Mouse (Mus musculus): ENCODE results near the gene Cox8c.

The Cox8c gene

GRCm38 (mm10) chr12:102899091-102899490, at the start of gene Cox8c:
Gene Cox8c, plus strand, starts transcription at chr12:102899316.
- no peak for DNase-seq (ENCODE audit: low read depth)

DNA sequence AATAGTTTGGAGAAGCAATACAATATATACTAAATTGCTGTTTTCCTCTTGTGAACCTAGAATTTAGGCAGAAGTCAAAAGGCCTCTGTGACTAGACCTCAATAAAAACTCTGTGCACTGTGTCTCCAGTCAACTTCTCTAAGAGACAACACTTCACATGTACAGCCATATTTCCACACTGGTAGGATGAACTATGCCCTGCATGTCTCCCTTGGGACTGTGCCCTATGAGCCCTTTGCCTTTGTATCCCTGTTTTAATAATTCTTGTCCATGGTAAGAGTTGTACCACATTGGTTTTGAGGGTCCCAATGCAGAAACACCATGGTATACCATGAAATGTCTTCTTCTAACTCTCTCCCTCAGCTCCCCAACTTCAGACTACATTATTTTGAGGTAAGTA, 38.3 kb upstream of the Cox8c start:
- DNase-seq (ENCODE audit: low read depth): no peak

DNA sequence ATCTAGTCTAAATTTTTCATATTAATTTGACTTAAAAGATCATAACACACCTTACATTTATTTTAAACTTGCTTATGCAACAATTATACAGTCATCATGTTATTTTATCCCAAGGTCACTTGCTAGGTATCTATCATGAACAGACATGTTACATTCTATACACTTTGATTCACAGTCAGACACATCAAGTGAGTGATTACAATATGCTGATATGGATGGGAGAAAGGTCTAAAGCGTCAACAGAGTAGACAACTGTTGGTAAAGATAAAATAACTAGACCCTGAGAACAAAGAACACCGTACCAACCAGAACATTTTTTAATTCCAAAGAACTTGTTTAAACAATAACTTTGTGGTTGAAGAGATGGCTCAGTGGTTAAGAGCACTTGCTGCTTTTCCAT, 29.3 kb upstream of the Cox8c start:
- no peak for DNase-seq (ENCODE audit: low read depth)

- DNase-seq (ENCODE audit: low read depth): peak; percentile 11
Observed at GRCm38 (mm10) chr12:102870527-102870926, 28.6 kb upstream of the Cox8c start.

GRCm38 (mm10) chr12:102877301-102878030, 21.6 kb upstream of the Cox8c start:
- DNase-seq (ENCODE audit: low read depth): peak; percentile 67

- peak; percentile 98 for DNase-seq (ENCODE audit: low read depth)
Observed at GRCm38 (mm10) chr12:102878031-102878823, 20.9 kb upstream of the Cox8c start, which contains the start of gene Btbd7. Gene Btbd7, minus strand, starts transcription at chr12:102878471.

- peak; percentile 51 for DNase-seq (ENCODE audit: low read depth)
Observed at GRCm38 (mm10) chr12:102878901-102879300, 20.2 kb upstream of the Cox8c start.

DNA sequence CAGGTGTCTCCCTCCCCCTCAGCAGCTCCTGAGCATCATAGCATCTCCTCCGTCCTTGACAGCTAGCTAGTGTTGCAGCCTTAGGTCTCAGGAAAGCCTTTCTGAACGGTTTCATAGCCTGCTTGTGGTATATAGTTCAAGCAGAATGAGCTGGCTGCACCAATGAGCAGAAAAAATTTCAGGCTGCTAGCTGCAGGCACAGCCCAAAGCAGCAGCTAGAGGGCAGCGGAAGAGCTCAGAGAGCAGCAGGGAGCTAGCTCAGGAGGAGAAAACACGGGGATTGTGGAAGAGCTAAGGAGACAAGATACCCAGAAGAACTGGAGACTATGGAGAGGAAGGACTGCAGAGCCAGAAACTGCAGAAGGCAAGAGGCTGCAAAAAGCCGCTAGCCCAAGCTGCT, 13.4 kb upstream of the Cox8c start:
- peak; percentile 68 for DNase-seq (ENCODE audit: low read depth)

GRCm38 (mm10) chr12:102887366-102887765, 11.8 kb upstream of the Cox8c start:
- DNase-seq (ENCODE audit: low read depth): no peak

- no peak for DNase-seq (ENCODE audit: low read depth)
Observed at GRCm38 (mm10) chr12:102888568-102888967, 10.5 kb upstream of the Cox8c start.

GRCm38 (mm10) chr12:102908191-102908590, 9.1 kb downstream of the Cox8c start:
- DNase-seq (ENCODE audit: low read depth): no peak

GRCm38 (mm10) chr12:102916073-102916472, 17.0 kb downstream of the Cox8c start:
- DNase-seq (ENCODE audit: low read depth): no peak

GRCm38 (mm10) chr12:102929764-102930163, 30.6 kb downstream of the Cox8c start:
- no peak for DNase-seq (ENCODE audit: low read depth)

DNA sequence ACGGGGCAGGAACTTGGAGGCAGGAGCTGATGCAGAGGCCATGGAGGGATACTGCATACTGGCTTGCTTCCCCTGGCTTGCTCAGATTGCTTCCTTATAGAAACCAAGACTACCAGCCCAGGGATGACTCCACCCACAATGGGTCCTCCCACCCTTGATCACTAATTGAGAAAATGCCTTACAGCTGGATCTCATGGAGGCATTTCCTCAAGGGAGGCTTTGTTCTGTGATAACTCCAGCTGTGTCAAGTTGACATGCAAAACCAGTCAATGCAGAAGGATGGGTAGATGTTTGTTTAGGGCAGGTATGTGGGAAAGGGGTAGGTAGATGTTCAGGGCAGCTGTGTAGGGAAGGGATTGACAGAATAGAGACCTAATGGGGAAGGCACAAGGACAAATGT, 31.2 kb downstream of the Cox8c start:
- no peak for DNase-seq (ENCODE audit: low read depth)

- no peak for DNase-seq (ENCODE audit: low read depth)
Observed at GRCm38 (mm10) chr12:102930789-102931188, 31.7 kb downstream of the Cox8c start.

GRCm38 (mm10) chr12:102935892-102936291, 36.8 kb downstream of the Cox8c start:
- no peak for DNase-seq (ENCODE audit: low read depth)

GRCm38 (mm10) chr12:102945571-102945970, 46.5 kb downstream of the Cox8c start:
- no peak for DNase-seq (ENCODE audit: low read depth)

- no peak for DNase-seq (ENCODE audit: low read depth)
Observed at GRCm38 (mm10) chr12:102947826-102948225, 48.7 kb downstream of the Cox8c start.

- no peak for DNase-seq (ENCODE audit: low read depth)
Observed at GRCm38 (mm10) chr12:102948778-102949394, 49.8 kb downstream of the Cox8c start, which contains the start of gene Unc79. Gene Unc79, plus strand, starts transcription at chr12:102948859.

DNA sequence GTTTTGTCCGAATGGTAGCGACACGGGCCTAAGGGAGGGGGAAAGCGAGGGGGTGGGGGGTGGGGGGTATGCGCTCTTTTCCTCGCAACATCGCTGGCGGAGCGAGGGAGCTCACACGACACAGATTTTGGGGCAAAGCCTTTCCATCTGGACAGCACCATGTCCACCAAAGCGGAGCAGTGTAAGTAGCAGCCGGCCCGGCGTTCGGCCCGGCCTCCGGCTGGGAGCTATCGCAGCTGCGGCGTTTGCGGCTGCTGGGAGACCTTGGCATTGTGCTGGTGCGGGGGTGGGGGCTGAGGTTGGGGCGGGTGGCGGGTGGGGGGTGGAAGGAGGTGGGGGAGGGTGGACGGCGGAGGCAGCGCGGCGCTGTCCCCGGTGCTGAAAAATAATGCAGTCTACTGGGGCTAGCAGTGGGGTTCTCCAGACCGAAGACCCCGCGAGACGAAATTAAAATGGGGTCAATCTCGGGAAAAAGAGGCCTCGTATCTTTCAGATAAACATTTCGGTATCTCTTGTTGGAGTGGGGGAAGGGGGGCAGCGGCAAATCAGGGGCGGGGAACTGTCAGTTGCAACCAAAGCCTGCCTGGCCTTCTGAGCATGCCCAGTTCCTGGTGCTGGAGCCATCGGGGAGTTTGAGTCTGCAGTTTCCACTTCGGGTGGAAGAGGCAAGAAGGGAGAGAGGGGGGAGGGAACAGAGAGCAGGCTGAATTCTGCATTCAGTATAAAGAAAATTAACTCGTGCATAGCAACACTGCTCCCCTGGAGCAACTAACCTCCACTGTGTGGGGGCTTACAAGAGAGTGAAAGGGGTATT, 50.5 kb downstream of the Cox8c start:
- DNase-seq (ENCODE audit: low read depth): peak; percentile 9

All from NIH3T3 (cell line).